Mouse (Mus musculus): ENCODE results near the gene Ecd.

Gene Ecd

DNA sequence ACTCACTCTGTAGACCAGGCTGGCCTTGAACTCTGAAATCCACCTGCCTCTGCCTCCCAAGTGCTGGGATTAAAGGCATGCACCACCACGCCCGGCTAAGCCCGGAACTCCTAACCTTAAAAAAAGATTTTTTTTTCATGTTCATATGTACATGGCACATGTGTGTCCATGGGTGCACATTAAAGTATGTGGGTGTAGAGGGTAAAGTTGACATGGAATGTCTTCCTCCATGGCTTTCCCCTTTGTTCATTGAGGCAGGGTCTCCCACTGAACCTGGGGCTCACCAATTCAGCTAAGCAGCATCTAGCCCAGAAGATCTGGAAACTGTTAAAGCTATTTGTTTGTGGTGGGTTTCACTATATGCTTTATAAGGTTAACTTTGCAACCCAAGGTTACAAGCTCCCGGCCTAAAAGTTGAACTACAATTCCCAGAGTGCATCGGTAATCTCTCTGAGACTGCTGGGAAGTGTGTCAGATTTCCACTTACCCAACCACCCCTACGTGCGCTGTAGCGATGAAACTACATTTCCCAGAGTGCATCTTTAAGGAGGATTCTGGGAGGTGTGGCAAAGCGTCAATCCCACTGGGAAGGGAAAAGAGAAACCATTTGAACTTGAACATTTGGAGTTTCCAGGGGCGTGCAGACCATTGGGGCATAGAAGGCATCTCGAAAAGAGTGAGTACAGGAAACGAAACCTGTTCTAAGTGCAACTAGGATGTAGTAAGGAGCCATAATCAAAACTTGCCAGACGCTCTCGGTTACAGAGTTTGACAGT, 53.6 kb downstream of the Ecd start, which contains the start of gene Nudt13:
TSS of gene Nudt13 (plus strand) at position 581 of the 776 bp plus-strand sequence.
- H3K36me3 ChIP-seq (ENCODE audit: control insufficient read depth, insufficient read depth, low read length, poor library complexity, severe bottlenecking) = no peaks in the 10 kb centered on the region
- H3K27me3 ChIP-seq (ENCODE audit: control insufficient read depth, insufficient read depth, low read length, poor library complexity, severe bottlenecking) = no peaks in the 10 kb centered on the region
- DNase-seq (ENCODE audit: low read depth, low spot score) = peak; percentile 91

- no peak for DNase-seq (ENCODE audit: low read depth, low spot score)
Observed at GRCm38 (mm10) chr14:20291391-20291790, 56.5 kb downstream of the Ecd start.

More at GRCm38 (mm10) chr14:20291391-20291790, 56.5 kb downstream of the Ecd start:
- Histone ChIP-seq H3K36me3 (ENCODE audit: control insufficient read depth, insufficient read depth, low read length, poor library complexity, severe bottlenecking) (no peaks in the 10 kb centered on the region), H3K27me3 (ENCODE audit: control insufficient read depth, insufficient read depth, low read length, poor library complexity, severe bottlenecking) (no peaks in the 10 kb centered on the region)

All from splenic B cell, adult 2 months (primary cell).